Mouse (Mus musculus) hindbrain, embryonic 10.5 days (tissue): Measurements from ENCODE around the gene Mrpl45. TPM values are rescaled to one million over a fixed set of nuclear protein-coding genes. Genes with fewer than 3 reads are reported as not detected.

Experiments used
- DNase-seq: peaks from one replicate; pipeline ENCODE4 v3.0.0-alpha.2; 2017; ENCODE audit warnings: low spot score
- H3K27ac ChIP-seq: fragments of 300-500 bp; sonication (generic); 2 replicates; pipeline ENCODE4 v1.5.1; 2016; ENCODE audit warnings: mild to moderate bottlenecking, moderate library complexity
- H3K27me3 ChIP-seq: fragments of 300-500 bp; sonication (generic); 2 replicates; pipeline ENCODE4 v1.6.1; 2016; ENCODE audit warnings: mild to moderate bottlenecking; ENCODE audit not compliant: poor library complexity, insufficient read depth, severe bottlenecking
- H3K36me3 ChIP-seq: fragments of 300-500 bp; sonication (generic); 2 replicates; pipeline ENCODE4 v1.6.1; 2016; ENCODE audit warnings: mild to moderate bottlenecking, moderate library complexity
- H3K4me1 ChIP-seq: fragments of 300-500 bp; sonication (generic); replicated peaks from 2 replicates; pipeline ENCODE4 v1.6.1; 2016; ENCODE audit warnings: mild to moderate bottlenecking
- H3K4me3 ChIP-seq: fragments of 300-500 bp; sonication (generic); 2 replicates; pipeline ENCODE4 v1.5.1; 2016; ENCODE audit warnings: mild to moderate bottlenecking, moderate library complexity
- H3K9me3 ChIP-seq: fragments of 300-500 bp; sonication (generic); 2 replicates; pipeline ENCODE4 v1.6.1; 2016; ENCODE audit warnings: mild to moderate bottlenecking, moderate library complexity
- WGBS: fragments of 180-500 bp; shearing (Covaris S2); methylation state at CpG from one replicate; pipeline ENCODE4 v1.1.7; 2016; 5-methylcytosine and 5-hydroxymethylcytosine counted together
- polyA plus RNA-seq: library from polyadenylated mRNA; unstranded; fragments of >200 nt; fragmentation: Nextera tagmentation; extraction: Ambion mirVana; gene quantifications from 2 replicates; pipeline ENCODE4 v1.2.1, GENCODE M21; 2016

The Mrpl45 gene
- polyA plus RNA-seq, 1 experiment from 2014 or later, result 50.8 TPM

DNA sequence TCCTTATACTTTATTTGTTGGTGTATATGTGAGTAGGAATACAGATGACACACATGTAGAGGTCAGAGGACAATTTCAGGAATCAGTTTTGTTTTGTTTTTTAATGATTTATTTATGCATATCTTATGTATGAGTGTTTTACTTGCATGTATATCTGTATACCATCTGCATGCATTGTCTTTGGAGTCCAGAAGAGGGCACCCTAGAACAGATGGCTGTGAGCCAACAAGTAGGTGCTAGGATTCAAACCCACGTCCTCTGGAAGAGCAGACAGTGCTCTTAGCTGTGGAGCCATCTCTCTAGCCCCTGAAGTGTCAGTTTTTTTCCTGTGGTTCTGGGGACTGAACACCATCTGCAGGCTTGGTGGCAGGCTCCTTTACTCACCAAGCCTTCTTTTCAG, 9.7 kb downstream of the Mrpl45 start:
- H3K27ac ChIP-seq, result no peak overlapping the region
- no peaks in the 10 kb centered on the region for H3K4me1 ChIP-seq
- 80% methylated on average over 1 of the region's 1 CpGs for WGBS
- H3K4me3 ChIP-seq, result no peak overlapping the region
- H3K27me3 ChIP-seq, result no peaks in the 10 kb centered on the region
- peaks cover 97% of the 10 kb centered on the region for H3K36me3 ChIP-seq
- DNase-seq, result no peak
- no peaks in the 10 kb centered on the region for H3K9me3 ChIP-seq

DNA sequence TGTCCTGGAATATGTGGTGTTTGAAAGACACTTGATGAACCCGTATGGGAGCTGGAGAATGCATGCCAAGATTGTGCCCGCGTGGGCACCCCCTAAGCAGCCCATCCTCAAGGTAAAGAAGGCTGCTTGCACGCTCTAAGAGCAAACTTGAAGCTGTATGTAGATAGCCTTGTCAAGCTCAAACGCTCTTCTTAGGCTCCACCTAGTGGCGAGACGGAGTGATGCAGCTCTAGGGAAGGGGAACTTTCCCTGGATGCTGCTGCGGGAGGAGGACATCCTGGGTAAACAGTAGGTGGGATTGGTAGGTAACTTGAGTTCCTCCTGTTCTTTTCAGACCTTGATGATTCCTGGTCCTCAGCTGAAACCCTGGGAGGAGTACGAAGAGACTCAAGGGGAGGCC, 12.6 kb downstream of the Mrpl45 start:
- Histone ChIP-seq H3K27ac (no peak overlapping the region), H3K9me3 (no peaks in the 10 kb centered on the region), H3K27me3 (no peaks in the 10 kb centered on the region), H3K36me3 (peaks cover 82% of the 10 kb centered on the region), H3K4me3 (no peak overlapping the region), H3K4me1 (peaks cover 16% of the 10 kb centered on the region; the same call in 1 of the 2 replicates)
- DNase-seq, result peak; percentile 74
- 33% methylated on average over 9 of the region's 9 CpGs for WGBS

DNA sequence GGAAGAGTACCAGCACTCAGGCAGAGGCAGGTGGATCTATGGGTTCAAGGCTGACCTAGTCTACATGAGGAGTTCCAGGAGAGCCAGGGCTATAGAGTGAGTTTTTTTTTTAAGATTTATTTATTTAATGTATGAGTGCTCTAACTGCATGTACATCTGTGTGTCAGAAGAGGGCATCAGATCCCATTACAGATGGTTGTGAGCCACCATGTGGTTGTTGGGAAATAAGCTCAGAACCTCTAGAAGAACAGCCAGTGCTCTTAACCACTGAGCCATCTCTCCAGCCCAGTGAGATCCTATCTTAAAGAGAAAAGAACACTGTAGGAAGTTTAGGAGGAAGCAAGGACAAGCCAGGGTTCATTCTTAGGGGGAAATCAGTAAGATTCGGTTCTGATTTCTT, 14.8 kb downstream of the Mrpl45 start:
- no peaks in the 10 kb centered on the region for H3K9me3 ChIP-seq
- peaks cover 33% of the 10 kb centered on the region for H3K4me1 ChIP-seq
- no peaks in the 10 kb centered on the region for H3K27me3 ChIP-seq
- no peak overlapping the region for H3K4me3 ChIP-seq
- no peak overlapping the region for H3K27ac ChIP-seq
- H3K36me3 ChIP-seq, result peaks cover 62% of the 10 kb centered on the region
- 96% methylated on average over 1 of the region's 1 CpGs for WGBS
- no peak for DNase-seq

DNA sequence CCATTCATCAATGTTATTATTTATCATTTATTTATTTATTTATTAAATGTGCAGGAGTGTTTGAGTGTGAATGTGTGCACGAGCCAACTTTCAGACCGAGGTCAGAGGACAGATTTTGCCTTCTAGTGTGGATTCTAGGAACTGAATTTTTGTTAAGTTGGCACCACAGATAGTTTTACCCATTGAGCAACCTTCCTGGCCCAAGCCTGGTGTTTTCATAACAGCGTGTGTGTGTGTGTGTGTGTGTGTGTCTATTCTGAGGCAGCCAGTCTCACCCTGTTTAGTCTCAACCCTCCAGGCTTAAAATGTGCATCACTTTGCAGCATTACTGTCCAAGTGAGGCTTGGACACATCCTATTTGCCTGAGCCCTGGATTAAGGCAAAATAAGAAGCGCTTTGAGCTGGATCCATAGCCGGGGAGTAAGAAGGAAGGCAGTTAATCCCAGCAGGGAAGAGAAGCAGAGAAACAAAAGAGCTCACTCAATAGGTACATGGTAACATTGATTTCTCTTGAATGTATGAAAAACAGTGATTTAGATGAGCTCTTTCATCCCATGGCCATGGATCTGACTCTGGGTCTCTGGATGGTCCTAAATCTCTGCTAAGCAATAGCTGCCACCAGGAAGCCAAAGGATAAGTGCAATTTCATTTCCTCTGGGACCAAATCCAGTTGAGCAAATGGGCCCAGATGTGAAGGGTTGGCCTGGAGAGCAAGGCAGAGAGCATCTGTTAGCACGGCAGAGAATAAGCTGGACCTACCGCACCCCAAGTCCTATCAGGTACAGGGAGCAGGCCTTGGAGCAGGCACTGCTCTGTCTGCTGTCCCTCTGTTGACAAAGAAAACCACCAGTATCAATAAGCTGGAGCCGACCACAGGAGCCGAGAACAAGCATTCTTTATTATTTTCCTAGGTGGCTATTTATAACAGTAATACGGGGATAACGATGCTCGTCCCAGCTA, 16.0 kb downstream of the Mrpl45 start:
- WGBS, result 89% methylated on average over 12 of the region's 12 CpGs

DNA sequence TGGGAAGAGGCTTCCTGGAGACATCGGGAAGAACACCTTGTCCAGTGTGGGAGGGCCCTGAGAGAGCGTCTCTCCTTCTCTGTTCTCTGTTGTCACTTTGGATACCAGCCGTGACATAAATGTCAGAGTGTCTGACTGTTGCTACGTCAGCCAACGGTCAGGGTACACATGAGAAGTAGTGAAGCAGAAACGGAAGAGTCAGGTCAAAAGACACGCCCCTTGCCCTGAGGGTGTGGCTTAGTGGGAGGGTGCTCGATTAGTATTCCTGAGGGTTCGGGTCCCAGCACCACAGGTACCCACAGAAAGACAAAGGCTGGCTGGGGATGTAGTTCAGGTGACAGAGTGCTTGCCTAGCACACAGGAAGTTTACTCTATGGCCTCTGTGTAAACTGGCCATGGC, 17.5 kb downstream of the Mrpl45 start:
- Histone ChIP-seq H3K36me3 (peaks cover 35% of the 10 kb centered on the region), H3K4me1 (peaks cover 50% of the 10 kb centered on the region), H3K27ac (no peak overlapping the region), H3K4me3 (no peak overlapping the region), H3K9me3 (no peaks in the 10 kb centered on the region), H3K27me3 (peaks cover 15% of the 10 kb centered on the region)
- DNase-seq, result no peak
- 45% methylated on average over 9 of the region's 9 CpGs for WGBS

More for the DNA sequence above, 16.0 kb downstream of the Mrpl45 start:
- Histone ChIP-seq H3K27ac (no peak overlapping the region), H3K4me3 (no peak overlapping the region), H3K9me3 (no peaks in the 10 kb centered on the region), H3K4me1 (peaks cover 43% of the 10 kb centered on the region), H3K36me3 (peaks cover 50% of the 10 kb centered on the region), H3K27me3 (no peaks in the 10 kb centered on the region)
- no peak for DNase-seq

DNA sequence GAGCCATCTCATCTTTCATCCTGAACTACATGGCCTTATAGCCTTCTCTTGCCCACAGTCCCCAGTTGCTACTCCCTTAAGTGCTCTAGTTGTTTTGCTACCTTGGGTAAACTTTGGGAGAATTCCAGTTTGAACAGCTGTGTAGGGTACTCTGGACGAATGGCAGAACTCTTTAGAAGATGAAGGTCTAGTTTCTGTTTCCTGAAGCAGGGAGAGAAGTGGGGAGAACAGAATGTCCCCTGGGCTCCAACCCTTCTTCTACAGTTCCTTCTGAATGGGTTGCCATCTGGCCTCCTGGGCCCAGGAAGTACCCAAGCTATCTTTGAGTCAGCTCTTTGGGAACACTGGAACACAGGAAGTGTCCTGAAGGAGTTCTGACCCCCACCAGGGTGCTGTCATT, 18.4 kb downstream of the Mrpl45 start:
- WGBS, result 60% methylated on average over 1 of the region's 1 CpGs
- Histone ChIP-seq H3K4me1 (peaks cover 57% of the 10 kb centered on the region), H3K36me3 (peaks cover 27% of the 10 kb centered on the region), H3K27ac (no peak overlapping the region), H3K4me3 (no peak overlapping the region), H3K9me3 (no peaks in the 10 kb centered on the region), H3K27me3 (peaks cover 23% of the 10 kb centered on the region)
- DNase-seq, result no peak

DNA sequence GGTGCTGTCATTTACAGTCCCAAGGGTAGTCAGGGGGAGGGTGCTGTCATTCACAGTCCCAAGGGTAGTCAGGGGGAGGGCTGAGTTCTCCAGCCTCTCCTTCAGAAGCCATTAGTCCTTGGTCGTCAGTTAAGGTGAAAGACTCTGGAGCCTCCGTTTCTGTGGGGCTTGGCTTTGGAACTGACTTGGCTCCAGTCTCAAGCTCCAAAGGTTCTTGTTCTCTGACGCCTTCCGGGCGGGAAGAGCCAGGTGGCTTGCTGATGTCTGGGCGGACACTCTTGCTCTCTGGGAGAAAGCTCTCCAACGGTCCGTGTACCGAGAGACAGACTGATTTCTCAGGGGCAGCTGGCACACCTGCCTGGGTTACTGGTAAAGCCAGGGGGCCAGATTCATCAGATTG, 18.9 kb downstream of the Mrpl45 start:
- H3K27ac ChIP-seq, result no peak overlapping the region
- peaks cover 57% of the 10 kb centered on the region for H3K4me1 ChIP-seq
- no peaks in the 10 kb centered on the region for H3K9me3 ChIP-seq
- H3K27me3 ChIP-seq, result peaks cover 26% of the 10 kb centered on the region
- no peak for DNase-seq
- H3K36me3 ChIP-seq, result peaks cover 22% of the 10 kb centered on the region
- no peak overlapping the region for H3K4me3 ChIP-seq
- WGBS, result 85% methylated on average over 9 of the region's 9 CpGs

DNA sequence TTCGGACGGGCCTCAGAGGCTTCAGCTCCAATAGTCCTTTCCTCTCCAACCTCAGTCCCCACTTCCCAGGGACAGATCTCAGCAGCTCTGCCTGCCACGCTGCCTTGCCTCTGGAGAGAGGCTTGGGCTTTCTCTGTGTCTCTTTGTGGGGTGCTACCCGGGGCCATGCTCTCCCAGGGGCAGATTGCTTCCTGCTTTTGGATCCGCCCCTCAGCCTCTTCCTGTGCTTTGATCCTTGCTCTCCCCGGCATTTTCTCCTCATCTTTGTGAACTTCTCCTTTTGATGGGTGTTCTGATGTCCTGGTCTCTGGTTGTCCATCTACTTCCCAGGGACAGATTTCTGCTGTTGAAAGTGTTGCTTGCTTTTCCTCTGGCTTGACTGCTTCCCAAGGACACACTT, 20.7 kb downstream of the Mrpl45 start:
- Histone ChIP-seq H3K27ac (no peak overlapping the region), H3K9me3 (no peaks in the 10 kb centered on the region), H3K4me1 (peaks cover 57% of the 10 kb centered on the region), H3K4me3 (no peak overlapping the region), H3K27me3 (peaks cover 31% of the 10 kb centered on the region), H3K36me3 (peaks cover 6% of the 10 kb centered on the region)
- WGBS, result 58% methylated on average over 6 of the region's 6 CpGs
- no peak for DNase-seq

DNA sequence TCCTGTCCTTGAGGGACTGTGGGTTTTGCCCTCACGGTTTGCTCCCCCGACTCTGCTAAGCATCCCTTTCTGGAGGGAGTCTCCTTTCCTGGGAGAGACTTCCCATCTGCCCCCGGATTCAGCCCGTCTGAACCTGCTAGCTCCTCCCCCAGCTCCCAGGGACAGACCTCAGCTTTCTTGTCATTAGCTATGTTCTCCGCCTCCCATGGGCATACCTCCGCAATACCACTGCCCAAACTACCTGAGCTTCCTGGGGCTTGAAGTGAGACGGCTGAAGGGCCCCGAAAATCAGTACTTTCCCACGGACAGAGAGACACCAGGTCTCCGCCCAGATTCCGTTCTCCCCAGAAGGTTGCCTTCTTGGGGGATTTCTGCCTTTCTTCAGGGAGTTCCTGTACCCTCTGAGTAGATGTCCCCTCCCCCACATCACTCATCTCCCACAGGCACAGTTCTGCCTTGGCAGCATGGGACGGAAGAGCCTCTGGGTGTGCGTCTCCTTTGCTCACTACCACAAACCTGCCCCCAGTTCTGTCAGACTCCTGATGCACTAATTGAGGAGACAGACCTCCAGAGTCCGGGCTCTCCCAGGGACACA, 21.3 kb downstream of the Mrpl45 start:
- Histone ChIP-seq H3K27ac (no peak overlapping the region), H3K4me3 (no peak overlapping the region), H3K27me3 (peaks cover 31% of the 10 kb centered on the region), H3K9me3 (no peaks in the 10 kb centered on the region), H3K4me1 (peaks cover 53% of the 10 kb centered on the region), H3K36me3 (no peaks in the 10 kb centered on the region; the same call in 1 of the 2 replicates)
- DNase-seq, result no peak
- WGBS, result 67% methylated on average over 14 of the region's 14 CpGs

DNA sequence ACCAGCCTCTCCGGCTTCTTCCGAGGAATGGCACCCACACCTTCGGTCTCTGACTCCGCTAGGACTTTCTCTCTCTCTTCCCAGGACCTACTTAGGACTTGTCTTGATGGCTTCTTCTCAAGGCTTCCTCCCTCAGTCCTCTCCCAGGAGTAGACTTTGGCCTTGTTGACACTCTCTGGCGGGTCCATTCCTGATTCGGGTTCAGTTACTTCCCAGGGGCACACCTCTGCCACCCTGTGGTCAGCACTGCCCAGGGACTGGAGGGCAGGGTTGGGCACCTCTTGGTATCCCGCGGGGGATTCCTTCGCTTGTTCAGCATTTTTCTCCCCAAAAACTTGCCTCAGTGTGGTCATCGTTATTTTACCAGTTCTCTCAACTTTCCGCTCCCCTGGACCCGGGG, 21.8 kb downstream of the Mrpl45 start:
- no peak for DNase-seq

DNA sequence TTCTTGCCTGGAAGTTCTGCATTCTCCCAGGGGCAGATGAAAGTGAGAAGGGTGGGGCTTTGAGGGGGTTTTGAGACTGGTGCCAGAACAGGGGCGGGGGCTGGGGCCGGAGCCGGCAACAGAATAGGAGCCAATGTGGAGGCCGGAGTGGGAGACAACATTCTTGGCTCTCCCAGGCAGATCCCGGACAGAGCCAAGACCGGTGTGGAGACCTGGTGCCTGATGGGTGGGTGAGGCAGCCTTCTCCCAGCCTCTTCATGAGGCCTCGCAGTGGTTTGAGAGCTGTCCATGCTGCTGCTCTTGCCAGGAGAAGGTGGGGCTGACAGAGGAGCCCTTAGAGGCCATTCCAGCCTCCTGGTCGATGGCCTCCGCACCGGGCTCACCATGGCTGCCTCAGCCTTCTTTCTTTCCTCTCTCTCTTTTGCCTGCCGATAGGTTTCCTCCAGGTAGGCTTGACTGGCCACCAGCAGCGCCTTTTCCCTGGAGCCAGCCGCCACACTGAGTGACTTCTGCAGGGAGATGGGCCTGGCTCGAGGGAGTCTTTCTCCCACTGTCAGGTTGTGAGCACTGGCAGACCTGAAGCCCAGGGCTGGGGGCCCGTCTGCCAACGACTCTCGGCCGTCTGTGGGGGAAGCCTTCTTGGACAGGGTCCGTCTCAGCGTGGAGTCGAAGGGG, 22.9 kb downstream of the Mrpl45 start:
- peaks cover 41% of the 10 kb centered on the region for H3K4me1 ChIP-seq
- no peak overlapping the region for H3K27ac ChIP-seq
- H3K4me3 ChIP-seq, result 0 out of 2 replicates have a peak overlapping the region, but pooled peaks have one; percentile 3
- H3K27me3 ChIP-seq, result peaks cover 43% of the 10 kb centered on the region
- 51% methylated on average over 21 of the region's 21 CpGs for WGBS
- no peaks in the 10 kb centered on the region for H3K9me3 ChIP-seq
- no peak for DNase-seq
- no peaks in the 10 kb centered on the region for H3K36me3 ChIP-seq

More for the DNA sequence above, 21.8 kb downstream of the Mrpl45 start:
- Histone ChIP-seq H3K27me3 (peaks cover 33% of the 10 kb centered on the region), H3K36me3 (no peaks in the 10 kb centered on the region), H3K4me1 (peaks cover 49% of the 10 kb centered on the region), H3K4me3 (no peak overlapping the region), H3K9me3 (no peaks in the 10 kb centered on the region), H3K27ac (no peak overlapping the region)
- 83% methylated on average over 12 of the region's 12 CpGs for WGBS

DNA sequence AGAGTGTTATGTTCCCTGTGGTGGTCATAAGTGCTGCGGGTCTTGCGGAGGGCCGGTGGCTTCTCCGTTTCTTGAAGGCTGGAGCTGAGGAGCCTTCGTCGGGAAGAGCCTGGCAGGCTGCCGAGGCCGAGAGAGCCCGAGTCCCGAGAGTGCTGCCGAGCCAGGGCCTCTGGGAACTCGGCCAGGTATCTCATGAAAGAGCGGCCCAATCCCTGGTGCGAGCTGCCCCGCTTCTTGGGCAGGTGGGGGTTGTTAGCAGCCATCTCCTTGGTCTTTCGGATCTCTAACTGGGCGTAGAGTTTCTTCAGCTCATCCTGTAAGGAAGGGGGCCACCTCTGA, 23.4 kb downstream of the Mrpl45 start:
- WGBS, result 42% methylated on average over 17 of the region's 17 CpGs
- H3K27ac ChIP-seq, result no peak overlapping the region
- no peak for DNase-seq
- H3K27me3 ChIP-seq, result peaks cover 48% of the 10 kb centered on the region
- H3K9me3 ChIP-seq, result no peaks in the 10 kb centered on the region
- 0 out of 2 replicates have a peak overlapping the region, but pooled peaks have one; percentile 3 for H3K4me3 ChIP-seq
- H3K36me3 ChIP-seq, result no peaks in the 10 kb centered on the region
- peaks cover 43% of the 10 kb centered on the region for H3K4me1 ChIP-seq

DNA sequence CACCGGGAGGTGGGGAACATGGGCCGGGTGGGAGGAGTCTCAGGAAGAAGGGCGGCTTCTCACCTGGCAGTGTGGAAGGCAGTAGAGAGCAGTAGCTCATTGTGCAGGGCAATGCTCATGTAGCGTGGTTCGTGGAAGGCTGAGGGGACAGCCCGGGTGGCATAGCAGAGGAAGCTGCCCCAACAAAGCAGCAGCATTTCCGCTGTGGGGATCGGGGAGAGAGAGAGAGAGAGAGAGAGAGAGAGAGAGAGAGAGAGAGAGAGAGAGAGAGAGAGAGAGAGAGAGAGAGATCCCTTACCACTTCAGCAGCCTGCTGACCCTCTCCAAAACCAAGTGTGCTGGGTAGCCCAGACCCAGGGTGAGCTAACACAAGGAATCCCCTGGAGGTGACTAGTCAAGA, 27.7 kb downstream of the Mrpl45 start:
- no peak for DNase-seq
- Histone ChIP-seq H3K9me3 (no peaks in the 10 kb centered on the region), H3K4me3 (no peak overlapping the region), H3K27me3 (peaks cover 32% of the 10 kb centered on the region), H3K36me3 (no peaks in the 10 kb centered on the region), H3K4me1 (peaks cover 19% of the 10 kb centered on the region), H3K27ac (peak overlapping the region; percentile 23; the same call in 1 of the 2 replicates)
- WGBS, result 48% methylated on average over 8 of the region's 8 CpGs
